Mouse (Mus musculus): ENCODE measurements around the gene Nanos3. TPM values are rescaled to one million over a fixed set of nuclear protein-coding genes. Genes with fewer than 3 reads are reported as not detected.

Nanos3 gene
- polyA plus RNA-seq, 1 experiment from 2014 or later, result 3.0 TPM

MicroRNA genes within 50 kb of the gene (microRNA counts, 519-probe panel; counts per million panel counts)
- microRNA mmu-miR-181c, result 562 counts per million, percentile 0 among the panel's probes with 10 or more counts
- 6,961 counts per million, percentile 86 among the panel's probes with 10 or more counts for microRNA mmu-miR-23a
- microRNA mmu-miR-27a, result 7,335 counts per million, percentile 90 among the panel's probes with 10 or more counts

Small RNA genes lying within 50 kb of the gene (microRNA-seq; reads per million reads assigned to microRNA genes)
- gene Gm25110 (not detected), gene Mir181c (3,160 reads per million, percentile 88 among the genes with 10 or more reads in this experiment), gene Mir181d (2,977 reads per million, percentile 87 among the genes with 10 or more reads in this experiment), gene Mir23a (19,679 reads per million, percentile 97 among the genes with 10 or more reads in this experiment), gene Mir24-2 (not detected), gene Mir27a (455 reads per million, percentile 72 among the genes with 10 or more reads in this experiment), gene Mir3074-2 (not detected)

Other genes with a start within 250 kb of the Nanos3 start
- 0.34 and 0.40 TPM in 2 replicates for gene Gm10644, start 230.0 kb downstream of the Nanos3 start, polyA plus RNA-seq (2016; fragmentation: Nextera tagmentation; extraction: Ambion mirVana)
- gene Asf1b, start 229.7 kb downstream of the Nanos3 start, polyA plus RNA-seq (2016; fragmentation: Nextera tagmentation; extraction: Ambion mirVana), result 55.0 and 58.3 TPM in 2 replicates
- gene Prkaca, start 212.2 kb downstream of the Nanos3 start, polyA plus RNA-seq (2016; fragmentation: Nextera tagmentation; extraction: Ambion mirVana), result 216 and 234 TPM in 2 replicates
- 4.5 and 5.8 TPM in 2 replicates for gene Samd1, start 187.5 kb downstream of the Nanos3 start, polyA plus RNA-seq (2016; fragmentation: Nextera tagmentation; extraction: Ambion mirVana)
- 0.22 and 0.54 TPM in 2 replicates for gene 1700067K01Rik, start 183.7 kb downstream of the Nanos3 start, polyA plus RNA-seq (2016; fragmentation: Nextera tagmentation; extraction: Ambion mirVana)
- gene 2210011C24Rik, start 173.0 kb downstream of the Nanos3 start, polyA plus RNA-seq (2016; fragmentation: Nextera tagmentation; extraction: Ambion mirVana), result 0.30 TPM in 1 of 2 replicates, not detected in the other
- gene Palm3, start 163.7 kb downstream of the Nanos3 start, polyA plus RNA-seq (2016; fragmentation: Nextera tagmentation; extraction: Ambion mirVana), result 1.7 and 2.1 TPM in 2 replicates
- gene Il27ra, start 142.6 kb downstream of the Nanos3 start, polyA plus RNA-seq (2016; fragmentation: Nextera tagmentation; extraction: Ambion mirVana), result 4.4 and 5.3 TPM in 2 replicates
- not detected in 2 replicates for gene Rln3, start 140.2 kb downstream of the Nanos3 start, polyA plus RNA-seq (2016; fragmentation: Nextera tagmentation; extraction: Ambion mirVana)
- 1.2 TPM in 2 replicates for gene Gm10643, start 120.1 kb downstream of the Nanos3 start, polyA plus RNA-seq (2016; fragmentation: Nextera tagmentation; extraction: Ambion mirVana)
- 6.9 and 7.5 TPM in 2 replicates for gene Rfx1, start 118.4 kb downstream of the Nanos3 start, polyA plus RNA-seq (2016; fragmentation: Nextera tagmentation; extraction: Ambion mirVana)
- 10.5 and 11.4 TPM in 2 replicates for gene Dcaf15, start 80.4 kb downstream of the Nanos3 start, polyA plus RNA-seq (2016; fragmentation: Nextera tagmentation; extraction: Ambion mirVana)
- 0.14 TPM in 1 of 2 replicates, not detected in the other for gene Podnl1, start 59.2 kb downstream of the Nanos3 start, polyA plus RNA-seq (2016; fragmentation: Nextera tagmentation; extraction: Ambion mirVana)
- gene Cc2d1a, start 37.3 kb downstream of the Nanos3 start, polyA plus RNA-seq (2016; fragmentation: Nextera tagmentation; extraction: Ambion mirVana), result 17.7 and 18.1 TPM in 2 replicates
- gene 4930432K21Rik, start 37.2 kb downstream of the Nanos3 start, polyA plus RNA-seq (2016; fragmentation: Nextera tagmentation; extraction: Ambion mirVana), result 1.00 and 1.1 TPM in 2 replicates
- gene Zswim4, start 51.8 kb upstream of the Nanos3 start, polyA plus RNA-seq (2016; fragmentation: Nextera tagmentation; extraction: Ambion mirVana), result 12.9 and 13.7 TPM in 2 replicates
- gene D8Ertd738e, start 64.5 kb upstream of the Nanos3 start, polyA plus RNA-seq (2016; fragmentation: Nextera tagmentation; extraction: Ambion mirVana), result 281 and 286 TPM in 2 replicates
- gene Mri1, start 72.1 kb upstream of the Nanos3 start, polyA plus RNA-seq (2016; fragmentation: Nextera tagmentation; extraction: Ambion mirVana), result 48.2 and 50.9 TPM in 2 replicates
- gene Ccdc130, start 85.2 kb upstream of the Nanos3 start, polyA plus RNA-seq (2016; fragmentation: Nextera tagmentation; extraction: Ambion mirVana), result 15.8 and 16.1 TPM in 2 replicates
- 9.2 and 9.4 TPM in 2 replicates for gene Cacna1a, start 203.2 kb upstream of the Nanos3 start, polyA plus RNA-seq (2016; fragmentation: Nextera tagmentation; extraction: Ambion mirVana)